ENCODE assay signal across 7 mouse cellular contexts in genomic region chr2:167503253-167503895, GRCm38 (mm10). TPM values are rescaled to one million over a fixed set of nuclear protein-coding genes. Genes with fewer than 3 reads are reported as not detected.
DNase-seq lines count a peak whose midpoint lies in the region; ATAC-seq and TF ChIP-seq lines count a peak whose summit lies in the region.

No protein-coding gene starts in this region.

- peak overlapping the region; percentile 95 for H3K9ac ChIP-seq in intestine, embryonic 16.5 days (ENCODE audit: low read depth, low read length)
- peak overlapping the region; percentile 95 for H3K9ac ChIP-seq in limb, embryonic 13.5 days
- H3K9ac ChIP-seq in midbrain, embryonic 15.5 days, result peak overlapping the region; percentile 70

- peak overlapping the region; percentile 84 for H3K4me2 ChIP-seq in intestine, embryonic 16.5 days (ENCODE audit: low read depth, low read length)
- peak overlapping the region; percentile 97 for H3K4me2 ChIP-seq in limb, embryonic 13.5 days (replicated peaks)
- H3K4me2 ChIP-seq in midbrain, embryonic 15.5 days, result peak overlapping the region; percentile 88

- ATAC-seq in intestine, embryonic 16.5 days, result peak; percentile 85
- peak; percentile 92 for ATAC-seq in limb, embryonic 13.5 days (ENCODE audit: low FRiP score, low read depth)
- ATAC-seq in midbrain, embryonic 15.5 days (replicated peaks), result peak; percentile 91

- peak; percentile 95 for DNase-seq in adrenal gland, postnatal 14 days
- DNase-seq in embryo, embryonic 11.5 days (ENCODE audit: low read depth, low spot score), result peak; percentile 79
- peak; percentile 91 to 92 for DNase-seq in gastrocnemius, postnatal 4 days (ENCODE audit: low spot score in 2 of 2)
- DNase-seq in spleen, adult 2 months (ENCODE audit: low read depth in 1 of 2, low spot score in 2 of 2), result peak; percentile 77 to 87

- under 1% methylated on average over 82 of the region's 85 CpGs for WGBS in intestine, embryonic 16.5 days
- WGBS in limb, embryonic 13.5 days, result under 1% methylated on average over 61 of the region's 85 CpGs
- WGBS in midbrain, embryonic 15.5 days, result under 1% methylated on average over 85 of the region's 85 CpGs
- under 1% methylated on average over 84 of the region's 85 CpGs for WGBS in spleen, adult 2 months

- TF ChIP-seq CTCF in spleen, adult 2 months (IDR thresholded peaks at IDR 0.05; ENCODE audit: extremely low read depth, insufficient read depth, insufficient read length, insufficient replicate concordance), result no peak

- peaks cover 29% of the 10 kb centered on the region for H3K4me1 ChIP-seq in intestine, embryonic 16.5 days (ENCODE audit: control insufficient read depth, insufficient read depth, low read length)
- peaks cover 31% of the 10 kb centered on the region for H3K4me1 ChIP-seq in limb, embryonic 13.5 days
- H3K4me1 ChIP-seq in midbrain, embryonic 15.5 days, result peaks cover 31% of the 10 kb centered on the region
- H3K4me1 ChIP-seq in spleen, adult 2 months (ENCODE audit: control insufficient read depth, insufficient read depth, insufficient read length), result peaks cover 6% of the 10 kb centered on the region; the same call in 1 of the 2 replicates

- no peaks in the 10 kb centered on the region for H3K27me3 ChIP-seq in intestine, embryonic 16.5 days (replicated peaks; ENCODE audit: control insufficient read depth, insufficient read depth, low read length)
- H3K27me3 ChIP-seq in limb, embryonic 13.5 days, result no peaks in the 10 kb centered on the region
- H3K27me3 ChIP-seq in midbrain, embryonic 15.5 days (replicated peaks), result no peaks in the 10 kb centered on the region
- no peaks in the 10 kb centered on the region for H3K27me3 ChIP-seq in spleen, adult 2 months (ENCODE audit: control insufficient read depth, insufficient read depth, low read length)

- no peaks in the 10 kb centered on the region for H3K9me3 ChIP-seq in intestine, embryonic 16.5 days (ENCODE audit: control insufficient read depth, low read length)
- H3K9me3 ChIP-seq in limb, embryonic 13.5 days, result no peaks in the 10 kb centered on the region
- no peaks in the 10 kb centered on the region for H3K9me3 ChIP-seq in midbrain, embryonic 15.5 days

- no peaks in the 10 kb centered on the region for H3K36me3 ChIP-seq in intestine, embryonic 16.5 days (ENCODE audit: control insufficient read depth, insufficient read depth, low read length)
- peaks cover 32% of the 10 kb centered on the region for H3K36me3 ChIP-seq in limb, embryonic 13.5 days
- 0 out of 2 replicates have a peak, but pooled peaks cover under 1% of the 10 kb centered on the region for H3K36me3 ChIP-seq in midbrain, embryonic 15.5 days (replicated peaks)
- peaks cover 9% of the 10 kb centered on the region; the same call in 1 of the 2 replicates for H3K36me3 ChIP-seq in spleen, adult 2 months (ENCODE audit: control insufficient read depth, insufficient read depth, low read length)

- H3K27ac ChIP-seq in intestine, embryonic 16.5 days (ENCODE audit: low read length), result peak overlapping the region; percentile 88
- H3K27ac ChIP-seq in limb, embryonic 13.5 days, result peak overlapping the region; percentile 79
- H3K27ac ChIP-seq in midbrain, embryonic 15.5 days, result peak overlapping the region; percentile 87
- peak overlapping the region; percentile 81 for H3K27ac ChIP-seq in spleen, adult 2 months (ENCODE audit: insufficient read depth, low read length)

- H3K4me3 ChIP-seq in intestine, embryonic 16.5 days (ENCODE audit: low read length), result peak overlapping the region; percentile 98
- peak overlapping the region; percentile 98 for H3K4me3 ChIP-seq in limb, embryonic 13.5 days
- peak overlapping the region; percentile 88 for H3K4me3 ChIP-seq in midbrain, embryonic 15.5 days
- peak overlapping the region; percentile 93 for H3K4me3 ChIP-seq in spleen, adult 2 months (ENCODE audit: extremely low read depth, insufficient read depth, insufficient read length)

- peak; percentile 76 for TF ChIP-seq POLR2A in spleen, adult 2 months (IDR thresholded peaks at IDR 0.05; ENCODE audit: low read depth, low read length)

RNA-seq across cellular contexts. Expression of gene Spata2, which starts 10.7 kb away (rescaled TPM):
- 30.1 and 32.5 TPM in 2 replicates for total RNA-seq in adrenal gland, postnatal 14 days (2021)
- total RNA-seq in gastrocnemius, postnatal 4 days (2021), result 10 to 100 TPM; 16.2 to 19.5 TPM
- 14.2 and 15.4 TPM in 2 replicates for polyA plus RNA-seq in intestine, embryonic 16.5 days (2015; fragmentation: Nextera tagmentation; extraction: Ambion mirVana)
- 13.4 and 14.5 TPM in 2 replicates for polyA plus RNA-seq in limb, embryonic 13.5 days (2015; fragmentation: Nextera tagmentation; extraction: Ambion mirVana)
- 34.3 and 34.7 TPM in 2 replicates for polyA plus RNA-seq in midbrain, embryonic 15.5 days (2015; fragmentation: Nextera tagmentation; extraction: Ambion mirVana)
- 23.3 and 25.5 TPM in 2 replicates for polyA plus RNA-seq in spleen, adult 2 months (2012; rRNA removed)

RNA-seq across cellular contexts. Expression of gene Rnf114, which starts 10.9 kb away (rescaled TPM):
- total RNA-seq in adrenal gland, postnatal 14 days (2021), result 57.6 and 62.9 TPM in 2 replicates
- total RNA-seq in gastrocnemius, postnatal 4 days (2021), result 10 to 100 TPM; 22.6 to 23.3 TPM
- polyA plus RNA-seq in intestine, embryonic 16.5 days (2015; fragmentation: Nextera tagmentation; extraction: Ambion mirVana), result 75.7 and 76.5 TPM in 2 replicates
- 90.8 and 93.6 TPM in 2 replicates for polyA plus RNA-seq in limb, embryonic 13.5 days (2015; fragmentation: Nextera tagmentation; extraction: Ambion mirVana)
- 131 and 140 TPM in 2 replicates for polyA plus RNA-seq in midbrain, embryonic 15.5 days (2015; fragmentation: Nextera tagmentation; extraction: Ambion mirVana)
- polyA plus RNA-seq in spleen, adult 2 months (2012; rRNA removed), result 88.0 and 95.4 TPM in 2 replicates

RNA-seq across cellular contexts. Expression of gene Snai1, which starts 34.6 kb away (rescaled TPM):
- 7.2 and 10.6 TPM in 2 replicates for total RNA-seq in adrenal gland, postnatal 14 days (2021)
- total RNA-seq in gastrocnemius, postnatal 4 days (2021), result 1 to 10 TPM; 6.3 to 7.0 TPM
- polyA plus RNA-seq in intestine, embryonic 16.5 days (2015; fragmentation: Nextera tagmentation; extraction: Ambion mirVana), result 15.6 TPM in 2 replicates
- polyA plus RNA-seq in limb, embryonic 13.5 days (2015; fragmentation: Nextera tagmentation; extraction: Ambion mirVana), result 72.6 and 76.0 TPM in 2 replicates
- 5.1 and 6.4 TPM in 2 replicates for polyA plus RNA-seq in midbrain, embryonic 15.5 days (2015; fragmentation: Nextera tagmentation; extraction: Ambion mirVana)
- polyA plus RNA-seq in spleen, adult 2 months (2012; rRNA removed), result 21.0 and 28.1 TPM in 2 replicates

Comparison
In these comparisons a context has a peak if more than half of its experiments do, and no peak if none do; other contexts are left out.
1. Peak in every context shown above with its lines: DNase-seq, ATAC-seq, H3K4me3 ChIP-seq and H3K27ac ChIP-seq.